Comparison of ENCODE assay signal across 10 mouse cellular contexts in genomic region chr13:97238181-97238981, GRCm38 (mm10). TPM values are rescaled to one million over a fixed set of nuclear protein-coding genes. Genes with fewer than 3 reads are reported as not detected.
DNase-seq lines count a peak whose midpoint lies in the region; ATAC-seq lines count a peak whose summit lies in the region.
"Had no signal": no experiment of that assay in that cellular context is flagged by ENCODE, and none has a peak within 500 bp of the region (broad histone marks: within the 10 kb centered on the region; RNA-seq: fewer than 3 reads in every experiment).

No protein-coding gene starts in this region.

- H3K27me3 ChIP-seq in heart, embryonic 10.5 days (ENCODE audit: insufficient read depth, poor library complexity, severe bottlenecking): 0 out of 2 replicates have a peak, but pooled peaks cover 6% of the 10 kb centered on the region
- H3K27me3 ChIP-seq in stomach, embryonic 16.5 days (ENCODE audit: control insufficient read depth, insufficient read depth, low read length): no peaks in the 10 kb centered on the region

- H3K9me3 ChIP-seq in heart, embryonic 10.5 days: no peaks in the 10 kb centered on the region
- H3K9me3 ChIP-seq in stomach, embryonic 16.5 days (replicated peaks; ENCODE audit: control insufficient read depth, low read length): no peaks in the 10 kb centered on the region
- H3K9me3 ChIP-seq: liver, embryonic 15.5 days had no signal

- WGBS in heart, embryonic 10.5 days: 54% methylated on average over 16 of the region's 16 CpGs
- 47% methylated on average over 16 of the region's 16 CpGs for WGBS in stomach, embryonic 16.5 days

- no peak overlapping the region for H3K9ac ChIP-seq in stomach, embryonic 16.5 days (ENCODE audit: low read length)
- H3K9ac ChIP-seq: liver, embryonic 15.5 days had no signal

- peaks cover 31% of the 10 kb centered on the region for H3K4me1 ChIP-seq in heart, embryonic 10.5 days
- H3K4me1 ChIP-seq in stomach, embryonic 16.5 days (ENCODE audit: control insufficient read depth, insufficient read depth, low read length): peaks cover 24% of the 10 kb centered on the region

- H3K4me2 ChIP-seq in stomach, embryonic 16.5 days (ENCODE audit: low read depth, low read length): no peak overlapping the region

- H3K4me3 ChIP-seq in heart, embryonic 10.5 days: no peak overlapping the region
- H3K4me3 ChIP-seq in stomach, embryonic 16.5 days (replicated peaks; ENCODE audit: low read length): no peak overlapping the region
- H3K4me3 ChIP-seq: liver, embryonic 15.5 days had no signal

- ATAC-seq in inflammation-experienced regulatory T-cells, adult 6 months: peak; percentile 2
- ATAC-seq in stomach, embryonic 16.5 days (ENCODE audit: insufficient read depth, low FRiP score): no peak

- DNase-seq in heart, embryonic 10.5 days (ENCODE audit: low spot score): no peak
- DNase-seq in heart, postnatal 4 days: no peak
- DNase-seq in ovary, adult 18-20 months (ENCODE audit: low spot score): peak; percentile 75
- no peak for DNase-seq in ovary, postnatal 14 days (ENCODE audit: low spot score)
- DNase-seq in spleen, postnatal 14 days (ENCODE audit: low spot score in 2 of 2): no peak
- no peak for DNase-seq in right cerebral cortex, postnatal 4 days
- DNase-seq: gastrocnemius, postnatal 14 days had no signal

- H3K36me3 ChIP-seq in heart, embryonic 10.5 days: no peaks in the 10 kb centered on the region
- no peaks in the 10 kb centered on the region for H3K36me3 ChIP-seq in stomach, embryonic 16.5 days (ENCODE audit: control insufficient read depth, insufficient read depth, low read length)
- H3K36me3 ChIP-seq: liver, embryonic 15.5 days had no signal

- peak overlapping the region; percentile 49; the same call in 1 of the 2 replicates for H3K27ac ChIP-seq in heart, embryonic 10.5 days
- peak overlapping the region; percentile 96 for H3K27ac ChIP-seq in stomach, embryonic 16.5 days (ENCODE audit: low read length)

RNA-seq across cellular contexts. Expression of gene Enc1, which starts 2.5 kb away (rescaled TPM):
- polyA plus RNA-seq in heart, embryonic 10.5 days (2016; fragmentation: Nextera tagmentation; extraction: Ambion mirVana): 3.9 and 4.2 TPM in 2 replicates
- total RNA-seq in heart, postnatal 4 days (2021): 10 to 100 TPM; 14.1 to 15.3 TPM
- 1 to 10 TPM; 1.7 to 4.6 (median 3.3) TPM for polyA plus RNA-seq in inflammation-experienced regulatory T-cells, adult 6 months (2017; shearing (Covaris generic))
- 8.5 and 9.3 TPM in 2 replicates for polyA plus RNA-seq in stomach, embryonic 16.5 days (2015; fragmentation: Nextera tagmentation; extraction: Ambion mirVana)

RNA-seq across cellular contexts. Expression of gene Hexb, which starts 40.2 kb away (rescaled TPM):
- polyA plus RNA-seq in heart, embryonic 10.5 days (2016; fragmentation: Nextera tagmentation; extraction: Ambion mirVana): 23.3 and 24.9 TPM in 2 replicates
- total RNA-seq in heart, postnatal 4 days (2021): 10 to 100 TPM; 20.8 to 23.5 TPM
- polyA plus RNA-seq in inflammation-experienced regulatory T-cells, adult 6 months (2017; shearing (Covaris generic)): 100 to 1,000 TPM in 1 of 3 experiments, 10 to 100 TPM in 2; 58.3 to 103 (median 64.1) TPM
- 53.1 and 59.9 TPM in 2 replicates for polyA plus RNA-seq in stomach, embryonic 16.5 days (2015; fragmentation: Nextera tagmentation; extraction: Ambion mirVana)
